Mouse (Mus musculus) midbrain, embryonic 16.5 days (tissue): ENCODE data around the gene Sertad1. TPM values are rescaled to one million over a fixed set of nuclear protein-coding genes. Genes with fewer than 3 reads are reported as not detected.

Source experiments
- ATAC-seq: fragments of 200-750 bp; cut with Nextera tagmentation; 2 replicates; pipeline ENCODE4 v1.8.0; 2017; ENCODE audit warnings: moderate TSS enrichment
- H3K27ac ChIP-seq: fragments of 300-500 bp; sonication (generic); 2 replicates; pipeline ENCODE4 v1.5.1; 2014; ENCODE audit warnings: mild to moderate bottlenecking, low read length, mixed read lengths
- H3K27me3 ChIP-seq: fragments of 300-500 bp; sonication (generic); 2 replicates; pipeline ENCODE4 v1.6.1; 2014; ENCODE audit warnings: low read depth, low read length, mixed read lengths; ENCODE audit not compliant: control insufficient read depth, insufficient read depth
- H3K36me3 ChIP-seq: fragments of 300-500 bp; sonication (generic); 2 replicates; pipeline ENCODE4 v1.6.1; 2014; ENCODE audit warnings: mild to moderate bottlenecking, low read length, moderate library complexity, mixed read lengths; ENCODE audit not compliant: control insufficient read depth, insufficient read depth
- H3K4me1 ChIP-seq: fragments of 300-500 bp; sonication (generic); 2 replicates; pipeline ENCODE4 v1.6.1; 2014; ENCODE audit warnings: mild to moderate bottlenecking, low read length, mixed read lengths; ENCODE audit not compliant: control insufficient read depth, insufficient read depth
- H3K4me2 ChIP-seq: fragments of 300-500 bp; sonication (generic); 2 replicates; pipeline ENCODE4 v1.6.1; 2014; ENCODE audit warnings: mild to moderate bottlenecking, low read length, mixed read lengths
- H3K4me3 ChIP-seq: fragments of 300-500 bp; sonication (generic); 2 replicates; pipeline ENCODE4 v1.5.1; 2014; ENCODE audit warnings: low read depth, mild to moderate bottlenecking, low read length, moderate library complexity, mixed read lengths
- H3K9ac ChIP-seq: fragments of 300-500 bp; sonication (generic); 2 replicates; pipeline ENCODE4 v1.6.1; 2014; ENCODE audit warnings: low read depth, low read length, mixed read lengths
- H3K9me3 ChIP-seq: fragments of 300-500 bp; sonication (generic); replicated peaks from 2 replicates; pipeline ENCODE4 v1.6.1; 2014; ENCODE audit warnings: mild to moderate bottlenecking, low read length, mixed read lengths; ENCODE audit not compliant: control insufficient read depth, poor library complexity, severe bottlenecking
- WGBS: fragments of 180-500 bp; shearing (Covaris S2); extraction: QIAGEN DNeasy Blood & Tissue Kit; methylation state at CpG from one replicate; pipeline ENCODE4 v1.1.7; 2014; 5-methylcytosine and 5-hydroxymethylcytosine counted together
- polyA plus RNA-seq: library from polyadenylated mRNA; unstranded; fragments of >200 nt; fragmentation: Nextera tagmentation; extraction: Ambion mirVana; gene quantifications from 2 replicates; pipeline ENCODE4 v1.2.1, GENCODE M21; 2015

Sertad1 gene
- polyA plus RNA-seq, 1 experiment from 2014 or later: 9.2 TPM

GRCm38 (mm10) chr7:27449256-27449862, 37.4 kb upstream of the Sertad1 start:
- no peak for ATAC-seq
- Histone ChIP-seq H3K4me1 (peaks cover 11% of the 10 kb centered on the region), H3K9me3 (no peaks in the 10 kb centered on the region), H3K36me3 (no peaks in the 10 kb centered on the region), H3K27ac (no peak overlapping the region), H3K4me2 (no peak overlapping the region), H3K4me3 (no peak overlapping the region), H3K27me3 (no peaks in the 10 kb centered on the region), H3K9ac (no peak overlapping the region)
- 58% methylated on average over 10 of the region's 10 CpGs for WGBS

GRCm38 (mm10) chr7:27451359-27451758, 35.4 kb upstream of the Sertad1 start:
- Histone ChIP-seq H3K4me1 (peaks cover 7% of the 10 kb centered on the region; the same call in 1 of the 2 replicates), H3K9me3 (no peaks in the 10 kb centered on the region), H3K27me3 (no peaks in the 10 kb centered on the region), H3K36me3 (no peaks in the 10 kb centered on the region), H3K4me2 (no peak overlapping the region), H3K9ac (no peak overlapping the region), H3K4me3 (no peak overlapping the region), H3K27ac (no peak overlapping the region)
- 95% methylated on average over 2 of the region's 2 CpGs for WGBS
- no peak for ATAC-seq

- Histone ChIP-seq H3K9me3 (no peaks in the 10 kb centered on the region), H3K4me1 (peaks cover 2% of the 10 kb centered on the region; the same call in 1 of the 2 replicates), H3K4me2 (no peak overlapping the region), H3K27ac (no peak overlapping the region), H3K36me3 (no peaks in the 10 kb centered on the region), H3K4me3 (no peak overlapping the region), H3K9ac (no peak overlapping the region), H3K27me3 (no peaks in the 10 kb centered on the region)
- 53% methylated on average over 13 of the region's 13 CpGs for WGBS
- ATAC-seq: no peak
Observed at GRCm38 (mm10) chr7:27452206-27452770, 34.4 kb upstream of the Sertad1 start.

GRCm38 (mm10) chr7:27454461-27455121, 32.1 kb upstream of the Sertad1 start:
- Histone ChIP-seq H3K4me3 (no peak overlapping the region), H3K27ac (no peak overlapping the region), H3K4me1 (no peaks in the 10 kb centered on the region), H3K9ac (no peak overlapping the region), H3K4me2 (no peak overlapping the region), H3K36me3 (no peaks in the 10 kb centered on the region), H3K27me3 (no peaks in the 10 kb centered on the region), H3K9me3 (no peaks in the 10 kb centered on the region)
- ATAC-seq: no peak
- WGBS: 79% methylated on average over 10 of the region's 10 CpGs

- no peak overlapping the region for H3K27ac ChIP-seq
- ATAC-seq: no peak
- H3K9ac ChIP-seq: no peak overlapping the region
- H3K9me3 ChIP-seq: no peaks in the 10 kb centered on the region
- H3K4me1 ChIP-seq: no peaks in the 10 kb centered on the region
- H3K4me3 ChIP-seq: no peak overlapping the region
- H3K27me3 ChIP-seq: no peaks in the 10 kb centered on the region
- no peak overlapping the region for H3K4me2 ChIP-seq
- 93% methylated on average over 3 of the region's 3 CpGs for WGBS
- H3K36me3 ChIP-seq: no peaks in the 10 kb centered on the region
Observed at GRCm38 (mm10) chr7:27455273-27455672, 31.4 kb upstream of the Sertad1 start.

GRCm38 (mm10) chr7:27458614-27459013, 28.1 kb upstream of the Sertad1 start:
- no peak overlapping the region for H3K4me3 ChIP-seq
- no peaks in the 10 kb centered on the region for H3K9me3 ChIP-seq
- no peak for ATAC-seq
- no peaks in the 10 kb centered on the region for H3K4me1 ChIP-seq
- no peak overlapping the region for H3K9ac ChIP-seq
- no peaks in the 10 kb centered on the region for H3K27me3 ChIP-seq
- H3K27ac ChIP-seq: no peak overlapping the region
- H3K36me3 ChIP-seq: no peaks in the 10 kb centered on the region
- 84% methylated on average over 4 of the region's 4 CpGs for WGBS
- no peak overlapping the region for H3K4me2 ChIP-seq

GRCm38 (mm10) chr7:27459640-27460039, 27.1 kb upstream of the Sertad1 start:
- H3K4me2 ChIP-seq: no peak overlapping the region
- no peak overlapping the region for H3K4me3 ChIP-seq
- H3K27me3 ChIP-seq: no peaks in the 10 kb centered on the region
- no peaks in the 10 kb centered on the region for H3K9me3 ChIP-seq
- no peak overlapping the region for H3K27ac ChIP-seq
- H3K4me1 ChIP-seq: no peaks in the 10 kb centered on the region
- ATAC-seq: no peak
- H3K36me3 ChIP-seq: no peaks in the 10 kb centered on the region
- H3K9ac ChIP-seq: no peak overlapping the region
- WGBS: 90% methylated on average over 5 of the region's 5 CpGs

GRCm38 (mm10) chr7:27460477-27460876, 26.2 kb upstream of the Sertad1 start:
- Histone ChIP-seq H3K9ac (no peak overlapping the region), H3K4me3 (no peak overlapping the region), H3K4me1 (no peaks in the 10 kb centered on the region), H3K4me2 (no peak overlapping the region), H3K9me3 (no peaks in the 10 kb centered on the region), H3K27me3 (no peaks in the 10 kb centered on the region), H3K36me3 (no peaks in the 10 kb centered on the region), H3K27ac (no peak overlapping the region)
- ATAC-seq: no peak
- WGBS: 87% methylated on average over 6 of the region's 6 CpGs

GRCm38 (mm10) chr7:27467648-27468047, 19.1 kb upstream of the Sertad1 start:
- no peak for ATAC-seq
- no peak overlapping the region for H3K9ac ChIP-seq
- 26% methylated on average over 4 of the region's 4 CpGs for WGBS

More at GRCm38 (mm10) chr7:27467648-27468047, 19.1 kb upstream of the Sertad1 start:
- Histone ChIP-seq H3K27ac (no peak overlapping the region), H3K4me3 (no peak overlapping the region), H3K27me3 (no peaks in the 10 kb centered on the region), H3K4me1 (peaks cover 2% of the 10 kb centered on the region; the same call in 1 of the 2 replicates), H3K4me2 (no peak overlapping the region), H3K9me3 (no peaks in the 10 kb centered on the region), H3K36me3 (no peaks in the 10 kb centered on the region)
